Mouse (Mus musculus): ENCODE results near the gene Fam214a.

DNA sequence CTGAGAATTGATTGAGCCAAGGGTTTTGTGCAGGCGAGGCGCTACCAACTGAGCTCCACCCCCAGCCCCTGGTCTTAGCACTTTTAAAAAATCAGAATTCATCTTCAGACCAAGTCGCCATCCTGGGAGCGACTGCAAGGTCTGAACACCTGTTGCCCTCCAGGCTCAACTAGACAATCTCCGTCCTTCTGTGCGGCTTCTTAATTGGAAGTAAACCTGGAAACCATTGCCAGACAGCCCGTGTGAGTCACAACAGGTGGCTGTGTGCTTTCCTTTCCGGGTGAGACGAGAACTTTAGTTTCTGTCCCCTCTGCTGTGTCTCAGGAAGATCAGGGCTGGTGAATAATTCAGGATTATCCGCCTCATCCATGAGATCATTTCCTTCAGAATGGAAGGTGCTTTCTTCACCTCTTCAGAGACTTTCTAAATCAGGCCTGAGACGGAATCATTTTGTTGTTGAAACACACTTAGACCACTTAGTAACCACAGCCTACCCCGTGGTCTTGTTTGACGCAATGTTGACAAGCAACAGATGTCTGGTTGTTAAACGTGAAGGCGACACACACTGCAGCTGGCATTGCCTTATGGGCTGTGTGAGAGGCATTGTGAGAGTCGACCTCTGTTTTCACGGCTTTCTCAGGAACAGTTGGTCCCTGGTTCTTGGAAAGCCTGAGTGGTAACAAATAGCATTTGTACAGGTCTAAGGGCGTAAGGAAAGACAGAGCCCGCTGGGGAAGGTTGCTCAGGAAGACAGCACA, 39.9 kb upstream of the Fam214a start:
- TF ChIP-seq CTCF (IDR thresholded peaks at IDR 0.05; ENCODE audit: low read depth) (no peak), EP300 (IDR thresholded peaks at IDR 0.05; ENCODE audit: low read depth) (no peak)
